Mouse (Mus musculus) heart, embryonic 15.5 days (tissue): ENCODE data around the gene Macrod2. TPM values are rescaled to one million over a fixed set of nuclear protein-coding genes. Genes with fewer than 3 reads are reported as not detected.

Experiments used
- ATAC-seq: fragments of 200-750 bp; cut with Nextera tagmentation; replicated peaks from 2 replicates; pipeline ENCODE4 v1.8.0; 2017; ENCODE audit warnings: low read depth, moderate TSS enrichment; ENCODE audit not compliant: insufficient number of reproducible peaks, insufficient read depth, low FRiP score
- H3K27ac ChIP-seq: fragments of 300-500 bp; sonication (generic); 2 replicates; pipeline ENCODE4 v1.5.1; 2015; ENCODE audit warnings: mild to moderate bottlenecking, inconsistent platforms
- H3K27me3 ChIP-seq: fragments of 300-500 bp; sonication (generic); 2 replicates; pipeline ENCODE4 v1.6.1; 2015; ENCODE audit warnings: inconsistent platforms
- H3K36me3 ChIP-seq: fragments of 300-500 bp; sonication (generic); 2 replicates; pipeline ENCODE4 v1.6.1; 2015; ENCODE audit warnings: mild to moderate bottlenecking, inconsistent platforms
- H3K4me1 ChIP-seq: fragments of 300-500 bp; sonication (generic); replicated peaks from 2 replicates; pipeline ENCODE4 v1.6.1; 2015; ENCODE audit warnings: inconsistent platforms
- H3K4me2 ChIP-seq: fragments of 300-500 bp; sonication (generic); 2 replicates; pipeline ENCODE4 v1.6.1; 2015; ENCODE audit warnings: inconsistent platforms, mild to moderate bottlenecking, moderate library complexity
- H3K4me3 ChIP-seq: fragments of 300-500 bp; sonication (generic); 2 replicates; pipeline ENCODE4 v1.5.1; 2015; ENCODE audit warnings: mild to moderate bottlenecking, inconsistent platforms
- H3K9ac ChIP-seq: fragments of 300-500 bp; sonication (generic); 2 replicates; pipeline ENCODE4 v1.6.1; 2015; ENCODE audit warnings: mild to moderate bottlenecking, inconsistent platforms
- H3K9me3 ChIP-seq: fragments of 300-500 bp; sonication (generic); replicated peaks from 2 replicates; pipeline ENCODE4 v1.6.1; 2016; ENCODE audit warnings: inconsistent platforms
- WGBS: fragments of 180-500 bp; shearing (Covaris S2); methylation state at CpG from one replicate; pipeline ENCODE4 v1.1.7; 2015; ENCODE audit warnings: mixed read lengths; 5-methylcytosine and 5-hydroxymethylcytosine counted together
- polyA plus RNA-seq: library from polyadenylated mRNA; unstranded; fragments of >200 nt; fragmentation: Nextera tagmentation; extraction: Ambion mirVana; gene quantifications from 2 replicates; pipeline ENCODE4 v1.2.1, GENCODE M21; 2015

Macrod2 gene
- polyA plus RNA-seq, 1 experiment from 2014 or later, result 25.3 TPM

GRCm38 (mm10) chr2:140862736-140863135 is 467.6 kb downstream of the Macrod2 start:
- ATAC-seq, result no peak
- Histone ChIP-seq H3K4me3 (no peak overlapping the region), H3K4me1 (peaks cover 11% of the 10 kb centered on the region), H3K9ac (no peak overlapping the region), H3K36me3 (no peaks in the 10 kb centered on the region), H3K4me2 (no peak overlapping the region), H3K27me3 (no peaks in the 10 kb centered on the region), H3K27ac (no peak overlapping the region), H3K9me3 (no peaks in the 10 kb centered on the region)
- WGBS, result 87% methylated on average over 4 of the region's 4 CpGs

GRCm38 (mm10) chr2:140865636-140866035 is 470.5 kb downstream of the Macrod2 start:
- Histone ChIP-seq H3K4me1 (peaks cover 11% of the 10 kb centered on the region), H3K4me3 (no peak overlapping the region), H3K9ac (no peak overlapping the region), H3K4me2 (no peak overlapping the region), H3K36me3 (no peaks in the 10 kb centered on the region), H3K27me3 (no peaks in the 10 kb centered on the region), H3K9me3 (no peaks in the 10 kb centered on the region), H3K27ac (no peak overlapping the region)
- no peak for ATAC-seq
- 76% methylated on average over 1 of the region's 1 CpGs for WGBS

- H3K36me3 ChIP-seq, result no peaks in the 10 kb centered on the region
- ATAC-seq, result no peak
These were observed 472.0 kb downstream of the Macrod2 start for GRCm38 (mm10) chr2:140867116-140867515.

GRCm38 (mm10) chr2:140885176-140885575 is 490.1 kb downstream of the Macrod2 start:
- ATAC-seq, result peak; percentile 84
- no peak overlapping the region for H3K4me2 ChIP-seq
- no peaks in the 10 kb centered on the region for H3K36me3 ChIP-seq
- H3K27me3 ChIP-seq, result no peaks in the 10 kb centered on the region
- H3K9me3 ChIP-seq, result no peaks in the 10 kb centered on the region
- no peak overlapping the region for H3K9ac ChIP-seq
- H3K4me1 ChIP-seq, result peaks cover 8% of the 10 kb centered on the region
- no peak overlapping the region for H3K27ac ChIP-seq
- H3K4me3 ChIP-seq, result no peak overlapping the region

More at GRCm38 (mm10) chr2:140867116-140867515, 472.0 kb downstream of the Macrod2 start:
- 86% methylated on average over 5 of the region's 5 CpGs for WGBS
- H3K4me3 ChIP-seq, result no peak overlapping the region
- no peaks in the 10 kb centered on the region for H3K9me3 ChIP-seq
- no peak overlapping the region for H3K4me2 ChIP-seq
- peaks cover 11% of the 10 kb centered on the region for H3K4me1 ChIP-seq
- no peak overlapping the region for H3K27ac ChIP-seq
- no peak overlapping the region for H3K9ac ChIP-seq
- H3K27me3 ChIP-seq, result no peaks in the 10 kb centered on the region

- Histone ChIP-seq H3K4me3 (no peak overlapping the region), H3K27ac (no peak overlapping the region), H3K4me1 (peaks cover 2% of the 10 kb centered on the region; the same call in 1 of the 2 replicates), H3K27me3 (no peaks in the 10 kb centered on the region), H3K4me2 (no peak overlapping the region), H3K36me3 (no peaks in the 10 kb centered on the region), H3K9ac (no peak overlapping the region), H3K9me3 (no peaks in the 10 kb centered on the region)
- no peak for ATAC-seq
These were observed 495.6 kb downstream of the Macrod2 start for GRCm38 (mm10) chr2:140890683-140891082.

- Histone ChIP-seq H3K4me3 (no peak overlapping the region), H3K27me3 (no peaks in the 10 kb centered on the region), H3K9ac (no peak overlapping the region), H3K4me2 (no peak overlapping the region), H3K27ac (no peak overlapping the region), H3K4me1 (no peaks in the 10 kb centered on the region), H3K36me3 (no peaks in the 10 kb centered on the region), H3K9me3 (no peaks in the 10 kb centered on the region)
- no peak for ATAC-seq
- WGBS, result 62% methylated on average over 3 of the region's 3 CpGs
These were observed 501.4 kb downstream of the Macrod2 start for GRCm38 (mm10) chr2:140896396-140897082.

GRCm38 (mm10) chr2:140898408-140898985 is 503.4 kb downstream of the Macrod2 start:
- ATAC-seq, result no peak
- 68% methylated on average over 7 of the region's 7 CpGs for WGBS
- no peaks in the 10 kb centered on the region for H3K4me1 ChIP-seq
- no peak overlapping the region for H3K4me3 ChIP-seq
- H3K27me3 ChIP-seq, result no peaks in the 10 kb centered on the region
- H3K36me3 ChIP-seq, result no peaks in the 10 kb centered on the region
- no peak overlapping the region for H3K27ac ChIP-seq
- H3K9me3 ChIP-seq, result no peaks in the 10 kb centered on the region
- no peak overlapping the region for H3K9ac ChIP-seq
- H3K4me2 ChIP-seq, result no peak overlapping the region

DNA sequence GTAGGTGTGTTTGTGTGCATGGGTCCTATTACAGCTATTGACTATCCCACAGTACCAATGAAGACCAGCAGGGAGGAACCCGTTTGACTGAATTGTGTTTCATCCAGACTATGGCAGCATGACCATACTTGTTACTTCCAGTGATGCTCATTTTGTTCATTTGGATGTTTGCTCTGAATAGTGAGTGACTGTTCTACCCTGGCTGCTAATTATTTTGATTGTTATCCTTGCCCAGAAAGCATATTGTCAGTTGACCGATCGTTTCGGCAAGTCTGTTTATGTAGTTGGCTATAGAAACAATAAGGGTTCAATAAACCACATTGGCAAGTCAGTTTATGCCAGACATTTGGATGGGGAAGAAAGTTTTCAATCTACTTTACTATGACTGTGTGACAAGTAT is 510.2 kb downstream of the Macrod2 start:
- H3K27ac ChIP-seq, result no peak overlapping the region
- H3K9me3 ChIP-seq, result no peaks in the 10 kb centered on the region
- H3K4me3 ChIP-seq, result no peak overlapping the region
- H3K36me3 ChIP-seq, result no peaks in the 10 kb centered on the region
- WGBS, result 85% methylated on average over 4 of the region's 4 CpGs
- no peak overlapping the region for H3K9ac ChIP-seq
- H3K4me2 ChIP-seq, result no peak overlapping the region
- no peak for ATAC-seq
- no peaks in the 10 kb centered on the region for H3K4me1 ChIP-seq
- no peaks in the 10 kb centered on the region for H3K27me3 ChIP-seq

GRCm38 (mm10) chr2:140906123-140906522 is 511.0 kb downstream of the Macrod2 start:
- H3K4me1 ChIP-seq, result no peaks in the 10 kb centered on the region
- 80% methylated on average over 3 of the region's 3 CpGs for WGBS
- H3K9ac ChIP-seq, result no peak overlapping the region
- H3K9me3 ChIP-seq, result no peaks in the 10 kb centered on the region
- no peak overlapping the region for H3K4me3 ChIP-seq
- H3K27me3 ChIP-seq, result no peaks in the 10 kb centered on the region
- no peaks in the 10 kb centered on the region for H3K36me3 ChIP-seq
- no peak for ATAC-seq
- no peak overlapping the region for H3K27ac ChIP-seq
- H3K4me2 ChIP-seq, result no peak overlapping the region

DNA sequence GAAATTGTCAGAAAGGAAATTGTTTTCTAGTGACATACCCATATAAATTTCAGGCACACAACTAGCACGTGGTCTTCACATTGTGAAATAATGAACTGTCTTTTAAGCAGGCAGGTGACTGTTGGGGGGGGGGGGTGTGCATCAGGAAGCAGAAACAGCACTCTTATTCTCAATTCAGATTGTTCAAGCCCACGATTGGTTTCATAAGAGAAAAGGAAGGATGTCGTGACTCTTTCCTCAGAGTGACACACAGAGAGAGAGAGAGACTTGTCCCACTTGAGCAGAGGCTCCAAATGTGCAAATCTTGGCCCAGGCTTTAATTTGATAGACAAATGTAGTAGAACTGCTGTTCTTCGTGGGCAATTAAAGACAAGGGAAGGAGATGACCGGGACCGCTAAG is 516.4 kb downstream of the Macrod2 start:
- Histone ChIP-seq H3K9ac (no peak overlapping the region), H3K36me3 (no peaks in the 10 kb centered on the region), H3K9me3 (no peaks in the 10 kb centered on the region), H3K4me1 (no peaks in the 10 kb centered on the region), H3K4me3 (no peak overlapping the region), H3K4me2 (no peak overlapping the region), H3K27ac (no peak overlapping the region), H3K27me3 (no peaks in the 10 kb centered on the region)
- WGBS, result 74% methylated on average over 6 of the region's 6 CpGs
- no peak for ATAC-seq

GRCm38 (mm10) chr2:140912179-140912578 is 517.1 kb downstream of the Macrod2 start:
- no peaks in the 10 kb centered on the region for H3K4me1 ChIP-seq

DNA sequence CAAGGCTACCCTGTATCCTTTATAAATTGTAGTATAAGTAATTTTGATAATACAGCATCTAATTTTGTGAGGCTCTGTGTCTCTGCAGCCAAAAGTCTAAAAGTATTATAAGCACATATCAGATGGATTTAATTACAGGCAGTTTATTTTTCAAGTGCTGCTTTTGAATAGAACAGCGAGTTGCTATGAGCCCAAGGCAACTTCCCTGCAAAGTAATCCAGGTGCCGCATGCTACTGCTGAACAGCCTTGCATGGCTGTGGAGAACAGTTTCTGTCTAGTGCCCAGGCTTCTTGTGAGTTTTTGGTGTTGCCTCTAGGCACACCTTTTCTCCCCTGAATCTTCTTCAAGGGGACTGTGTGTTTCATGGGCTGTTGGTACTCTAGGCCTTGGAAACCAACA is 517.8 kb downstream of the Macrod2 start:
- H3K27ac ChIP-seq, result no peak overlapping the region
- no peak overlapping the region for H3K9ac ChIP-seq
- no peak overlapping the region for H3K4me3 ChIP-seq
- H3K27me3 ChIP-seq, result no peaks in the 10 kb centered on the region
- H3K9me3 ChIP-seq, result no peaks in the 10 kb centered on the region
- no peak overlapping the region for H3K4me2 ChIP-seq
- 81% methylated on average over 2 of the region's 2 CpGs for WGBS
- no peak for ATAC-seq
- H3K36me3 ChIP-seq, result no peaks in the 10 kb centered on the region
- H3K4me1 ChIP-seq, result no peaks in the 10 kb centered on the region

More at GRCm38 (mm10) chr2:140912179-140912578, 517.1 kb downstream of the Macrod2 start:
- 75% methylated on average over 1 of the region's 1 CpGs for WGBS
- no peak overlapping the region for H3K4me2 ChIP-seq
- H3K27me3 ChIP-seq, result no peaks in the 10 kb centered on the region
- H3K9me3 ChIP-seq, result no peaks in the 10 kb centered on the region
- H3K4me3 ChIP-seq, result no peak overlapping the region
- no peak overlapping the region for H3K9ac ChIP-seq
- no peaks in the 10 kb centered on the region for H3K36me3 ChIP-seq
- no peak for ATAC-seq
- H3K27ac ChIP-seq, result no peak overlapping the region
